Mouse (Mus musculus) spleen, adult 2 months (tissue): ENCODE results near the gene Kpna6. TPM values are rescaled to one million over a fixed set of nuclear protein-coding genes. Genes with fewer than 3 reads are reported as not detected.

Experiments used
- DNase-seq, 2 experiments: peaks; one replicate each; pipeline versions ENCODE4 v3.0.0 to v3.0.0-alpha.2; 2012 to 2021; ENCODE audit warnings: low spot score in 2 of 2, low read depth in 1 of 2
- H3K27ac ChIP-seq: fragments of 200-500 bp; 2 replicates; pipeline ENCODE4 v1.5.1; 2012; ENCODE audit warnings: low read length, inconsistent platforms; ENCODE audit not compliant: insufficient read depth
- H3K27me3 ChIP-seq: fragments of 200-500 bp; 2 replicates; pipeline ENCODE4 v1.6.1; 2012; ENCODE audit warnings: mild to moderate bottlenecking, moderate library complexity, low read length, inconsistent platforms; ENCODE audit not compliant: control insufficient read depth, insufficient read depth
- H3K36me3 ChIP-seq: fragments of 200-500 bp; 2 replicates; pipeline ENCODE4 v1.6.1; 2012; ENCODE audit warnings: mild to moderate bottlenecking, low read length, inconsistent platforms; ENCODE audit not compliant: control insufficient read depth, insufficient read depth
- H3K4me1 ChIP-seq: fragments of 200-500 bp; 2 replicates; pipeline ENCODE4 v1.6.1; 2011; ENCODE audit warnings: inconsistent platforms; ENCODE audit not compliant: control insufficient read depth, insufficient read depth, insufficient read length
- H3K4me3 ChIP-seq: fragments of 200-500 bp; 2 replicates; pipeline ENCODE4 v1.5.1; 2011; ENCODE audit warnings: mild to moderate bottlenecking, inconsistent platforms; ENCODE audit not compliant: insufficient read depth, insufficient read length; ENCODE audit errors: extremely low read depth
- CTCF ChIP-seq: fragments of 200-500 bp; IDR thresholded peaks from 2 replicates; pipeline ENCODE4 v1.5.1; 2011; ENCODE audit warnings: mild to moderate bottlenecking, inconsistent platforms; ENCODE audit not compliant: insufficient read depth, insufficient read length, insufficient replicate concordance; ENCODE audit errors: extremely low read depth
- POLR2A ChIP-seq: fragments of 200-500 bp; IDR thresholded peaks from 2 replicates; pipeline ENCODE4 v1.6.1; 2011; ENCODE audit warnings: low read depth, low read length, inconsistent platforms
- WGBS: fragments of 180-500 bp; shearing (Covaris S2); methylation state at CpG from one replicate; pipeline ENCODE4 v1.1.7; 2018; 5-methylcytosine and 5-hydroxymethylcytosine counted together
- polyA plus RNA-seq: library from polyadenylated mRNA; depleted of rRNA; stranded (reverse); fragments of >200 nt; gene quantifications from 2 replicates; pipeline ENCODE4 v1.2.3, GENCODE M21; 2012

Gene Kpna6
- polyA plus RNA-seq, 1 experiment, result 11.9 TPM

DNA sequence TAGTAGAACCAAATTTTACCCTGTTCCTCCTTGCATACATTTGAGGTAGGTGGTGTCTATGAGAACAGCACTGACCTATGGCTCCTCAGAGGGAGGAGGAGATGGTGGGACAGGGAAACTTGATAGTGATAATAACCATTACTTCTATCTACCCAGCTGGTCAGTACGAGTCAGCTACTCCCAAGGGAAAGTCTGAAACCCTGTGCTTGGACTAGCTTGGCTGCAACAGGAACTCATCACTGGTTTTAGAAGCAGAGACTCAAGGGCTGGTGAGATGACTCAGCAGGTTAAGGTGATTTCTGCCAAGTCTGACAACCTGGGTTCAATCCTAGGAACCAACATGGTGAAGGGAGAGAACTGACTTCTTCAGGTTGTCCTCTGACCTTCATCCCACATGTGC lies 23.9 kb downstream of the Kpna6 start:
- Histone ChIP-seq H3K4me3 (no peak overlapping the region), H3K4me1 (no peaks in the 10 kb centered on the region), H3K36me3 (peaks cover 34% of the 10 kb centered on the region), H3K27ac (no peak overlapping the region), H3K27me3 (no peaks in the 10 kb centered on the region)
- DNase-seq, result no peak
- 86% methylated on average over 1 of the region's 1 CpGs for WGBS
- TF ChIP-seq POLR2A, result no peak
- no peak for TF ChIP-seq CTCF

DNA sequence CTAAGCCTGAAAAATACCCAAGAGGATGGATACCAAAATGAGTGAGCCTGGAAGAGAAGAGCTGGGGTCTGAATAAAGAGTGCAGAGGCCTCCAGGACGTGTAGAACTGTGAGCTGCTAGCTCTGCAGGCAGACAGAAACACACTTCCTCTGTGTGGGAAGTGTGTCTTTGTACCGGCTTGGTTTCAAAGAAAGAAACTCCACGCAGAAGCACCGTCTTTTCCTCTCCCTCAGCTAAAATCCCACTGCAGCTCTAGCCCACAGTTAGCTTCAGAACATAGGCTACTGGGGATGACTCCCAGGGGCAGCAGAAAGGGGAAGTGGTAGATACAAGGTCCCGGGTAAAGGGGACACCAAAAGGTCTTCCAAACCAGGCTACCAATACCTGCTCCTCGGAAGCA lies 27.4 kb downstream of the Kpna6 start:
- no peak for DNase-seq
- WGBS, result 31% methylated on average over 6 of the region's 6 CpGs
- Histone ChIP-seq H3K27me3 (no peaks in the 10 kb centered on the region), H3K4me3 (no peak overlapping the region), H3K4me1 (no peaks in the 10 kb centered on the region), H3K36me3 (peaks cover 18% of the 10 kb centered on the region), H3K27ac (no peak overlapping the region)
- TF ChIP-seq CTCF (no peak), POLR2A (no peak)

DNA sequence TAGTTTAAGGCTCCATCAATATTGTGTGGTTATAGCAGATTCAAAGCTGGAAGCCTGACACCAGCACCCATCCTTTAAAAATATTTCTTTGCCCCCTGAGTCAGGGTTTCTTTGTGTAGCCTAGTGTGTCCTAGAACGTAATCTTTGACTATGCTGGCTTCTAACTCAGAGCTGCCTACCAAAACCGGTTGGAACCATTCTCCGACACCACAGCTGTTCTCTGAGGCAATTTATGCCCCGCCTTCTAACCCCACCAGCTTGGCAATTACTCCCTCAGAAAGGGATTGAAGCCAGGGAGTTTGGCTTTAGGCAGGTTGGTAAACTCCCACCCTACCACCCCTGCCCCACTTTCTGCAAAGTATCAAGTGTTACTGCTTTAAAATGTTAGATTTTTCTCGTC lies 30.8 kb downstream of the Kpna6 start:
- Histone ChIP-seq H3K36me3 (peaks cover 13% of the 10 kb centered on the region), H3K27ac (no peak overlapping the region), H3K4me3 (no peak overlapping the region), H3K27me3 (no peaks in the 10 kb centered on the region), H3K4me1 (peaks cover 4% of the 10 kb centered on the region; the same call in 1 of the 2 replicates)
- 77% methylated on average over 5 of the region's 5 CpGs for WGBS
- no peak for DNase-seq
- TF ChIP-seq POLR2A (no peak), CTCF (no peak)

DNA sequence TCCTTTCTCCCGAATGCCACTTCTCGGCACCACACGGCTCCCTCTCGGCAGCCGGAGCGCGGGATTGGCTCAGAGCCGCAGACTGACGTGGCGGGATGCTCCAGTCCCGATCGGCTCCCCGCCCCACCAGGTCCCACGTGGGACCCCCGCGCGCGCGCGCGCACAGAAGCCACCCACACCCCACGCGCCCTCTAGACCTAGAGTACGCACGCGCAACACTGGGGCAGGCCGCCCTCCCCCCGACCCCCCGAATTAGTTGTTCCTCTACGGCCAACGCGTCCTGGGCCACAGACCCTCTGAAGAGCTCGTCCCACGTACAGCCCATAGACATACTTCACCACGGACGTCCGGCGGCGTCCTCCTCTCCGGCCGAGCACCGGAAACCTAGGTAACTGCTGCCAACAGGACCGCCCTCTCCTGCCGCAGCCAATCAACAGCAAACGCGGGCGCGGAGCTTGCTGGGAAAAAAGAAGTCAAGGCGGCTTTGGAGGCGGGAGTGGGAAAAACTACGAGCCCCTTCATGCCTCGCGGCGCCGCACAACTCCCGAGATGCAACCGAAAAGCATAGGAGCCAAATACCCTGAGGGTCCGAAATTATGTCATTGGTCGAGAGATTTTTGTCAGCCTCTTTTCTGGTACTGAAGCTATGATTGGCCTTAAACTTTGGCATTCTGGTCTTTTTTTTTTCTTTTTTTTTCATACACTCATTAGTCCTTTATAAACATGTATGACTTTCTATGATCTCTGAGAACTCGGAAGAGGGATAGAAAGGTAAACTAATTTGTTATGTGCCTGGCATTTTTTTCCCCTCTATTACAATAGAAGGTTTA lies 31.7 kb downstream of the Kpna6 start, which contains the start of gene Txlna:
Txlna (minus strand) TSS at position 428 of the 830 bp plus-strand sequence.
- Histone ChIP-seq H3K4me1 (peaks cover 4% of the 10 kb centered on the region; the same call in 1 of the 2 replicates), H3K27ac (peak within 1 kb of the TSS; percentile 90), H3K4me3 (peak within 1 kb of the TSS; percentile 79), H3K36me3 (peaks cover 17% of the 10 kb centered on the region), H3K27me3 (no peaks in the 10 kb centered on the region)
- no peak for TF ChIP-seq CTCF
- TF ChIP-seq POLR2A, result peak; percentile 80
- DNase-seq, result peak; percentile 88 to 96
- WGBS, result under 1% methylated on average over 60 of the region's 60 CpGs

DNA sequence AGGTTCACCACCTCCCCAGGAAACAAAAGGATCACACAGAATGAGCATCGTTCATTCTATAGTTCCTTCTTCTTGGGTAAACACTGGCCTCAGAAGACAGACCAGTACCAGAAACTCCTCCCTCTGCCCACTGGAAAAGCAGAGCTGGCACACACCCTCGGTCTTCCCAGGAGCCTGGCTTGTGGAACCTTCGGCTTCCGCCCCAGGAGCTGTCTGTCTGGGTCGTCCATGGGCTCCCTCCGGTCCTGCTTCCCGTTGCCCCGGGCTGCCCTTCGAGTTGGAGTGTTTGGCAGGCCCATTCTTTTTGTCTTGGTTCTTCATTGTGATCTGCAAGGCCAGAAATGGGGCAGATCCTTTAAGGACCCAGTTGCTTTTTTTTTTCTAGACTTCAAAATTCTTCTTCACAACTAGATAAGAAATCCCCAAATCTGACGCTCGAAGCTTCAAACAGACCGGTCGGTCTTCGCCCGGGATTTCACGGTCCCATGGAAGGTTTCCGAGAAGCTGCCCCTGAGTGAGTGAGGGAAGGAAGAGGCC lies 32.4 kb downstream of the Kpna6 start:
- H3K27ac ChIP-seq, result peak overlapping the region; percentile 90
- peaks cover 18% of the 10 kb centered on the region for H3K36me3 ChIP-seq
- peak overlapping the region; percentile 79 for H3K4me3 ChIP-seq
- WGBS, result 3% methylated on average over 17 of the region's 17 CpGs
- peaks cover 4% of the 10 kb centered on the region; the same call in 1 of the 2 replicates for H3K4me1 ChIP-seq
- DNase-seq, result peak in 1 of 2 experiments; percentile 7
- TF ChIP-seq CTCF (no peak), POLR2A (no peak)
- H3K27me3 ChIP-seq, result no peaks in the 10 kb centered on the region

DNA sequence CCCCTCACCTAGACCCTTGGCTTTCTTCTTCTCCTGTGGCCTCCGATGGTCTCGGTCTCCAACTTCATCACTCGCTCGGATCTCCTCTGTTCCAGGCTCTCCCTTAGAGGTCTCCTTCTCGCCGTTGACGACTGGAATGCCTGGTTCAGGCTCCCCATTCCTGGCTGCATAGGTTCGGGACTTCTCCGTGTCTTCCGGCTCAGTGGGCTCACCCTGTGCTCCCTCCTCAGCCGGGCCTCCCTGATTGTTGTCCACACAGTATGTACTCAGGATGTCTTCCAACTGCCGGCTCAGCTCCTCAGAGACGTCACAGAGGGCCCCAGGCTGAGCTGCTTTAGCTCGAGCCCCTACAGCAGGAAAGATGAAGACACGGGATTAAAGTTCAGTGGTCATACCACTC lies 33.3 kb downstream of the Kpna6 start:
- Histone ChIP-seq H3K36me3 (peaks cover 18% of the 10 kb centered on the region), H3K27me3 (no peaks in the 10 kb centered on the region), H3K4me3 (no peak overlapping the region), H3K27ac (no peak overlapping the region), H3K4me1 (peaks cover 4% of the 10 kb centered on the region; the same call in 1 of the 2 replicates)
- TF ChIP-seq CTCF, result no peak
- TF ChIP-seq POLR2A, result no peak
- 87% methylated on average over 15 of the region's 15 CpGs for WGBS
- DNase-seq, result no peak
